ENCODE assay signal across 8 mouse cellular contexts in the genomic region with DNA sequence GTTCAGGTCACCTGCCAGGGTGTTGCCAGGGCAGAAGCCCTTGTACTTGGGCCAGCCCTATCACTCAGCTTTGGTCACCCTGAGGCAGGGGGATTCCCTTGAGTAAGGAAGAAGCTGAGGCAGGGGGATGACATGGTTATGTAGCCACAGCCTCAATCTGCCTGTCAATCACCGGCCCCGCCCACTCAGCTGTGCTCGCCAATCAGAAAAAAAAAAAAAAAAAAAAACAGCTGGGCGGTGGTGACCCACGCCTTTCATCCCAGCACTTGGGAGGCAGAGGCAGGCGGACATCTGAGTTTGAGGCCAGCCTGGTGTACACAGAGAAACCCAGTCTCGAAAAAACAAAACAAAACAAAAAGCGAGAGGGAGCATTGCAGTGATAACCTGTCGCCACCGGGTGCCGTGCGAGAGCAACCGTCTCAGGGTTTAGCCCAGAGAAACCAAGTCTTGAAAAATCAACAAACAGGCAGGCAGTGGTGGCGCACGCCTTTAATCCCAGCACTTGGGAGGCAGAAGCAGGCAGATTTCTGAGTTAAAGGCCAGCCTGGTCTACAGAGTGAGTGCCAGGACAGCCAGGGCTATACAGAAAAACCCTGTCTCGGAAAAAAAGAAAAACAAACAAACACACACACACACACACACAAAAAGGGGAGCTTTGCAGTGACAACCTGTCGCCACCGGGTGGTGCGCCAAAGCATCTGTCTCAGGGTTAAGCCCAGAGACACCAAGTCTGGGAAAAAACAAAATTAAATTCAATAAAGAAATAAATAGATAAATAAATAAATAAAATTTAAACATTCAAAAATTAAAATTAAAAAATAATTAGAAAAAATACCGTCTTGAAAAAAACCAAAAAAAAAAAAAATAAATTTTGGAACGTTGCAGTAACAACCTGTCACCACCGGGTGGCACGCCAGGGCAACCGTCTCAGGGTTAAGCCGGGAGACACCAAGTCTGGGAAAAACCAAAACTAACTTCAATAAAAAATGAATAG. TPM values are rescaled to one million over a fixed set of nuclear protein-coding genes. Genes with fewer than 3 reads are reported as not detected.
A peak's percentile ranks its signal among the peaks of the same experiment; 100 is the strongest.
DNase-seq lines count a peak whose midpoint lies in the region; ATAC-seq and TF ChIP-seq lines count a peak whose summit lies in the region.
"Not testable (repeated sequence)": the region's sequence is repeated elsewhere in the genome, so short reads cannot be mapped to it uniquely, and the experiment has no call there.

No protein-coding gene starts in this region.

- H3K27ac ChIP-seq in embryonic facial prominence, embryonic 15.5 days (replicated peaks); heart, embryonic 13.5 days (replicated peaks); kidney, embryonic 16.5 days (ENCODE audit: low read length); limb, embryonic 14.5 days (replicated peaks; ENCODE audit: low read depth, low read length); midbrain, embryonic 14.5 days (replicated peaks; ENCODE audit: low read depth, low read length): not testable (repeated sequence)
- peak overlapping the region; percentile 81 for H3K27ac ChIP-seq in spleen, adult 2 months (ENCODE audit: insufficient read depth, low read length)

- peak overlapping the region; percentile 43 for H3K4me2 ChIP-seq in embryonic facial prominence, embryonic 15.5 days (replicated peaks)
- H3K4me2 ChIP-seq in heart, embryonic 13.5 days = peak overlapping the region; percentile 81
- H3K4me2 ChIP-seq in kidney, embryonic 16.5 days (replicated peaks; ENCODE audit: low read depth, low read length) = peak overlapping the region; percentile 48
- peak overlapping the region; percentile 30; the same call in 1 of the 2 replicates for H3K4me2 ChIP-seq in limb, embryonic 14.5 days (replicated peaks; ENCODE audit: low read depth, low read length, severe bottlenecking)
- peak overlapping the region; percentile 42 for H3K4me2 ChIP-seq in midbrain, embryonic 14.5 days (ENCODE audit: low read length)

- ATAC-seq in embryonic facial prominence, embryonic 15.5 days (ENCODE audit: insufficient number of reproducible peaks, low FRiP score, low TSS enrichment, low read depth); heart, embryonic 13.5 days (ENCODE audit: extremely low read depth, insufficient number of reproducible peaks, low FRiP score, low TSS enrichment); kidney, embryonic 16.5 days (ENCODE audit: low FRiP score, low TSS enrichment); limb, embryonic 14.5 days (ENCODE audit: low FRiP score, low read depth); midbrain, embryonic 14.5 days (ENCODE audit: low FRiP score, low TSS enrichment): not testable (repeated sequence)

- not testable (repeated sequence) for H3K9ac ChIP-seq in embryonic facial prominence, embryonic 15.5 days; limb, embryonic 14.5 days (ENCODE audit: low read depth, low read length, severe bottlenecking); midbrain, embryonic 14.5 days (replicated peaks; ENCODE audit: low read length)
- H3K9ac ChIP-seq in heart, embryonic 13.5 days = peak overlapping the region; percentile 68
- H3K9ac ChIP-seq in kidney, embryonic 16.5 days (replicated peaks; ENCODE audit: low read length) = 0 out of 2 replicates have a peak overlapping the region, but pooled peaks have one; percentile 11

- H3K4me3 ChIP-seq in embryonic facial prominence, embryonic 15.5 days (replicated peaks) = peak overlapping the region; percentile 58
- H3K4me3 ChIP-seq in heart, embryonic 13.5 days = peak overlapping the region; percentile 61
- peak overlapping the region; percentile 55 for H3K4me3 ChIP-seq in kidney, embryonic 16.5 days (ENCODE audit: low read length)
- H3K4me3 ChIP-seq in limb, embryonic 14.5 days (replicated peaks; ENCODE audit: low read length) = peak overlapping the region; percentile 48
- H3K4me3 ChIP-seq in midbrain, embryonic 14.5 days (replicated peaks; ENCODE audit: low read depth, low read length) = peak overlapping the region; percentile 43
- H3K4me3 ChIP-seq in spleen, adult 2 months (ENCODE audit: extremely low read depth, insufficient read depth, insufficient read length) = peak overlapping the region; percentile 56

- H3K36me3 ChIP-seq in embryonic facial prominence, embryonic 15.5 days; heart, embryonic 13.5 days; kidney, embryonic 16.5 days (ENCODE audit: insufficient read depth, low read length); limb, embryonic 14.5 days (ENCODE audit: control insufficient read depth, insufficient read depth, low read length); midbrain, embryonic 14.5 days (ENCODE audit: control insufficient read depth, insufficient read depth, low read length); spleen, adult 2 months (ENCODE audit: control insufficient read depth, insufficient read depth, low read length): not testable (repeated sequence)

- not testable (repeated sequence) for H3K9me3 ChIP-seq in embryonic facial prominence, embryonic 15.5 days (replicated peaks); heart, embryonic 13.5 days; kidney, embryonic 16.5 days (ENCODE audit: low read length); limb, embryonic 14.5 days (ENCODE audit: control insufficient read depth, low read length); midbrain, embryonic 14.5 days (ENCODE audit: control insufficient read depth, low read length)

- peak; percentile 18; the same call in 1 of the 2 replicates for TF ChIP-seq CTCF in spleen, adult 2 months (IDR thresholded peaks at IDR 0.05; ENCODE audit: extremely low read depth, insufficient read depth, insufficient read length, insufficient replicate concordance)

- not testable (repeated sequence) for H3K4me1 ChIP-seq in embryonic facial prominence, embryonic 15.5 days; heart, embryonic 13.5 days; kidney, embryonic 16.5 days (ENCODE audit: insufficient read depth, low read length); limb, embryonic 14.5 days (ENCODE audit: control insufficient read depth, insufficient read depth, low read length); midbrain, embryonic 14.5 days (ENCODE audit: control insufficient read depth, insufficient read depth, low read length); spleen, adult 2 months (ENCODE audit: control insufficient read depth, insufficient read depth, insufficient read length)

- DNase-seq in 3T3-L1 (ENCODE audit: low read depth, low spot score) = peak; percentile 68
- peak; percentile 43 for DNase-seq in adrenal gland, postnatal 25 days
- DNase-seq in limb, embryonic 14.5 days (ENCODE audit: low spot score) = not testable (repeated sequence)
- DNase-seq in midbrain, embryonic 14.5 days = peak; percentile 70
- peak; percentile 48 to 55 for DNase-seq in spleen, adult 2 months (ENCODE audit: low read depth in 1 of 2, low spot score in 2 of 2)

- WGBS in embryonic facial prominence, embryonic 15.5 days = 4% methylated on average over 23 of the region's 25 CpGs
- 3% methylated on average over 25 of the region's 25 CpGs for WGBS in heart, embryonic 13.5 days
- 4% methylated on average over 25 of the region's 25 CpGs for WGBS in kidney, embryonic 16.5 days
- 3% methylated on average over 24 of the region's 25 CpGs for WGBS in limb, embryonic 14.5 days
- 2% methylated on average over 25 of the region's 25 CpGs for WGBS in midbrain, embryonic 14.5 days
- WGBS in spleen, adult 2 months = 2% methylated on average over 25 of the region's 25 CpGs

- not testable (repeated sequence) for TF ChIP-seq POLR2A in limb, embryonic 14.5 days (IDR thresholded peaks at IDR 0.05; ENCODE audit: borderline replicate concordance, extremely low read depth, insufficient read depth, insufficient read length); spleen, adult 2 months (IDR thresholded peaks at IDR 0.05; ENCODE audit: low read depth, low read length)

- not testable (repeated sequence) for H3K27me3 ChIP-seq in embryonic facial prominence, embryonic 15.5 days; heart, embryonic 13.5 days (replicated peaks); kidney, embryonic 16.5 days (ENCODE audit: insufficient read depth, low read length); limb, embryonic 14.5 days (ENCODE audit: control insufficient read depth, insufficient read depth, low read length); midbrain, embryonic 14.5 days (ENCODE audit: control insufficient read depth, insufficient read depth, low read length); spleen, adult 2 months (ENCODE audit: control insufficient read depth, insufficient read depth, low read length)

RNA-seq across cellular contexts. Expression of gene Scaf8, which starts 31.7 kb away (rescaled TPM):
- total RNA-seq in adrenal gland, postnatal 25 days (2021) = 46.5 and 47.1 TPM in 2 replicates
- polyA plus RNA-seq in embryonic facial prominence, embryonic 15.5 days (2015; fragmentation: Nextera tagmentation; extraction: Ambion mirVana) = 20.4 and 21.1 TPM in 2 replicates
- polyA plus RNA-seq in heart, embryonic 13.5 days (2015; fragmentation: Nextera tagmentation; extraction: Ambion mirVana) = 11.9 and 14.5 TPM in 2 replicates
- 20.2 and 23.3 TPM in 2 replicates for polyA plus RNA-seq in kidney, embryonic 16.5 days (2015; fragmentation: Nextera tagmentation; extraction: Ambion mirVana)
- polyA plus RNA-seq in limb, embryonic 14.5 days (2012; rRNA removed) = 40.5 and 42.3 TPM in 2 replicates
- 23.6 and 24.6 TPM in 2 replicates for polyA plus RNA-seq in limb, embryonic 14.5 days (2014; fragmentation: Nextera tagmentation; extraction: Ambion mirVana)
- 16.1 and 20.8 TPM in 2 replicates for polyA plus RNA-seq in midbrain, embryonic 14.5 days (2014; fragmentation: Nextera tagmentation; extraction: Ambion mirVana)
- 18.6 and 24.2 TPM in 2 replicates for polyA plus RNA-seq in spleen, adult 2 months (2012; rRNA removed)

Comparison
In these comparisons a context has a peak if more than half of its experiments do, and no peak if none do; other contexts are left out.
1. H3K4me2 ChIP-seq: peak in every context shown above with its lines; median percentile 81 in heart, embryonic 13.5 days; 48 in kidney, embryonic 16.5 days; 43 in embryonic facial prominence, embryonic 15.5 days; 42 in midbrain, embryonic 14.5 days; 30 in limb, embryonic 14.5 days.